Mouse (Mus musculus): ENCODE measurements around the gene Ccdc73. TPM values are rescaled to one million over a fixed set of nuclear protein-coding genes. Genes with fewer than 3 reads are reported as not detected.
"Not testable (repeated sequence)": the region's sequence is repeated elsewhere in the genome, so short reads cannot be mapped to it uniquely, and the experiment has no call there.

Ccdc73 gene
- polyA plus RNA-seq, 1 experiment from 2014 or later = 7.4 TPM

GRCm38 (mm10) chr2:104848235-104849161 lies 19.1 kb upstream of the Ccdc73 start:
- peak overlapping the region; percentile 57 for H3K4me3 ChIP-seq (ENCODE audit: low read length)
- H3K36me3 ChIP-seq (ENCODE audit: control insufficient read depth, insufficient read depth, low read length) = no peaks in the 10 kb centered on the region
- WGBS = 42% methylated on average over 16 of the region's 16 CpGs
- ATAC-seq (ENCODE audit: low FRiP score, low TSS enrichment) = no peak
- H3K27me3 ChIP-seq (ENCODE audit: control insufficient read depth, insufficient read depth, low read length) = peaks cover 4% of the 10 kb centered on the region; the same call in 1 of the 2 replicates
- peak overlapping the region; percentile 99 for H3K4me2 ChIP-seq (replicated peaks; ENCODE audit: low read depth, low read length)
- H3K4me1 ChIP-seq (ENCODE audit: control insufficient read depth, insufficient read depth, low read length) = no peaks in the 10 kb centered on the region
- peak overlapping the region; percentile 60; the same call in 1 of the 2 replicates for H3K9ac ChIP-seq (ENCODE audit: low read depth, low read length)
- H3K27ac ChIP-seq (ENCODE audit: low read depth, low read length) = no peak overlapping the region
- H3K9me3 ChIP-seq (ENCODE audit: control insufficient read depth, low read length) = no peaks in the 10 kb centered on the region

DNA sequence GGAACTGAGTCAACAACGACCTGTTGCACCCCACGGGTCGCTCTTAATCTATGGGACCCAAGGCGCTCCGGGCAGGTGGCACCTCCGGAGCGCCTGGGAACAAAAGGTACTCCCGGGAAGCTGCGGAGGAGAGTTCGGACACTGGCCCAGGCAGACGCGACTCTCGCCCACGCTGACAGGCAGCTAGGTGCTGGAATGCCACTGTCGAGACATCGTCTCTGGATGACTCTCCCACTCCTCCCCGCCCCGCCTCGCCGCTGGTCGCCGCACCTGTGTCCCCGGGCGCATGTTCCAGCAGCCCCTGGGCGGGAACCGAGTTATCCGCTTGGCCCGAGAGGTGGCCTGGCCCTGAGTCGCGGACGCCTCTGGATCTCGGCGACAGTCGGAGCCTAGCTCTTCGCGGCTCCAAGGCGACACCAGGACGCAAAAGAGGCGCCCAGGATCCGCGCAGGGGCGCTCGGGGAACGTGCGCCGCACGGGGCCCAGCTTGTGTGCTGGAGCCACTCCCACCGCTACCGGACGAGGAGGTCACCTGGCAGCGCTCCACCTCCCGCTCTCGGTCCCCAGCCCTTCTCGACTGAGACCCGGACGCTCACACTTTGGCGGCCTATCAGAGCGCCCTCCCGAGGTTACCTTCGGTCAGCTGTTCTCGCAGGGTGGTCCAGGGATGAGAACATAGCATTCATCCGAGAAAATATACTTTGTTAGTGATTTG lies 18.2 kb upstream of the Ccdc73 start, which contains the start of gene Prrg4:
Prrg4 (minus strand) TSS at position 601 of the 715 bp plus-strand sequence.
- H3K4me2 ChIP-seq (replicated peaks; ENCODE audit: low read depth, low read length) = peak within 1 kb of the TSS; percentile 99
- H3K9me3 ChIP-seq (ENCODE audit: control insufficient read depth, low read length) = no peaks in the 10 kb centered on the region
- peak; percentile 82 for ATAC-seq (ENCODE audit: low FRiP score, low TSS enrichment)
- H3K4me3 ChIP-seq (ENCODE audit: low read length) = peak within 1 kb of the TSS; percentile 57
- H3K27me3 ChIP-seq (ENCODE audit: control insufficient read depth, insufficient read depth, low read length) = peaks cover 4% of the 10 kb centered on the region; the same call in 1 of the 2 replicates
- peak within 1 kb of the TSS; percentile 60 for H3K9ac ChIP-seq (ENCODE audit: low read depth, low read length)
- no peak within 1 kb of the TSS for H3K27ac ChIP-seq (ENCODE audit: low read depth, low read length)
- H3K4me1 ChIP-seq (ENCODE audit: control insufficient read depth, insufficient read depth, low read length) = no peaks in the 10 kb centered on the region
- no peaks in the 10 kb centered on the region for H3K36me3 ChIP-seq (ENCODE audit: control insufficient read depth, insufficient read depth, low read length)
- under 1% methylated on average over 62 of the region's 62 CpGs for WGBS

GRCm38 (mm10) chr2:104849991-104850359 lies 17.6 kb upstream of the Ccdc73 start:
- no peaks in the 10 kb centered on the region for H3K9me3 ChIP-seq (ENCODE audit: control insufficient read depth, low read length)
- no peak overlapping the region for H3K27ac ChIP-seq (ENCODE audit: low read depth, low read length)
- no peak for ATAC-seq (ENCODE audit: low FRiP score, low TSS enrichment)
- peak overlapping the region; percentile 99 for H3K4me2 ChIP-seq (replicated peaks; ENCODE audit: low read depth, low read length)
- no peaks in the 10 kb centered on the region for H3K4me1 ChIP-seq (ENCODE audit: control insufficient read depth, insufficient read depth, low read length)
- H3K9ac ChIP-seq (ENCODE audit: low read depth, low read length) = peak overlapping the region; percentile 60; the same call in 1 of the 2 replicates
- peaks cover 4% of the 10 kb centered on the region; the same call in 1 of the 2 replicates for H3K27me3 ChIP-seq (ENCODE audit: control insufficient read depth, insufficient read depth, low read length)
- peak overlapping the region; percentile 57 for H3K4me3 ChIP-seq (ENCODE audit: low read length)
- 67% methylated on average over 3 of the region's 3 CpGs for WGBS
- H3K36me3 ChIP-seq (ENCODE audit: control insufficient read depth, insufficient read depth, low read length) = no peaks in the 10 kb centered on the region

GRCm38 (mm10) chr2:104851686-104852085 lies 15.9 kb upstream of the Ccdc73 start:
- 52% methylated on average over 5 of the region's 5 CpGs for WGBS
- no peak for ATAC-seq (ENCODE audit: low FRiP score, low TSS enrichment)
- H3K36me3 ChIP-seq (ENCODE audit: control insufficient read depth, insufficient read depth, low read length) = no peaks in the 10 kb centered on the region
- H3K4me3 ChIP-seq (ENCODE audit: low read length) = no peak overlapping the region
- H3K9ac ChIP-seq (ENCODE audit: low read depth, low read length) = no peak overlapping the region
- no peaks in the 10 kb centered on the region for H3K4me1 ChIP-seq (ENCODE audit: control insufficient read depth, insufficient read depth, low read length)
- no peak overlapping the region for H3K27ac ChIP-seq (ENCODE audit: low read depth, low read length)
- H3K4me2 ChIP-seq (replicated peaks; ENCODE audit: low read depth, low read length) = no peak overlapping the region
- peaks cover 4% of the 10 kb centered on the region; the same call in 1 of the 2 replicates for H3K27me3 ChIP-seq (ENCODE audit: control insufficient read depth, insufficient read depth, low read length)
- no peaks in the 10 kb centered on the region for H3K9me3 ChIP-seq (ENCODE audit: control insufficient read depth, low read length)

GRCm38 (mm10) chr2:104852546-104852945 lies 15.1 kb upstream of the Ccdc73 start:
- no peaks in the 10 kb centered on the region for H3K36me3 ChIP-seq (ENCODE audit: control insufficient read depth, insufficient read depth, low read length)
- H3K9ac ChIP-seq (ENCODE audit: low read depth, low read length) = no peak overlapping the region
- no peak for ATAC-seq (ENCODE audit: low FRiP score, low TSS enrichment)
- no peak overlapping the region for H3K27ac ChIP-seq (ENCODE audit: low read depth, low read length)
- no peak overlapping the region for H3K4me2 ChIP-seq (replicated peaks; ENCODE audit: low read depth, low read length)
- H3K27me3 ChIP-seq (ENCODE audit: control insufficient read depth, insufficient read depth, low read length) = peaks cover 4% of the 10 kb centered on the region; the same call in 1 of the 2 replicates
- no peaks in the 10 kb centered on the region for H3K9me3 ChIP-seq (ENCODE audit: control insufficient read depth, low read length)
- no peaks in the 10 kb centered on the region for H3K4me1 ChIP-seq (ENCODE audit: control insufficient read depth, insufficient read depth, low read length)
- no peak overlapping the region for H3K4me3 ChIP-seq (ENCODE audit: low read length)
- WGBS = 93% methylated on average over 7 of the region's 7 CpGs

DNA sequence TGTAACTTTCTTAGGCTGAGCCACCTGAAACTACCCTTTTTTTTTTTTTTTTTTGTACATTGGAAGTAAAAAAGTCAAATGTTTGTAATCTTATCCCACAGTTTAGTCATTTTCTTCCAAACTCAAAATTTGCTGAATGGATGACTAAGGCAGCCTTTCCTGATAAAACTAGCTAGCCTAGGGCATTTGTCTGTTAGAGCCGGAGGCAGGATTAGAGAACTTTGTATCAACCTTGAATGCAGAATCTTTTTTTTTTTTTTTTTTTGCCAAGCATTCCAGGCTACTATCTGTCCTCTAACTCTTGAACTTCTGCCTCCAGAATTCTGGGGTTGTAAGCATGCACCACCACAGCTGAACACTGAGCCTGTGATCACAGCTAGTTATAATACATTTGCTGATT lies 12.8 kb upstream of the Ccdc73 start:
- no peaks in the 10 kb centered on the region for H3K9me3 ChIP-seq (ENCODE audit: control insufficient read depth, low read length)
- no peaks in the 10 kb centered on the region for H3K4me1 ChIP-seq (ENCODE audit: control insufficient read depth, insufficient read depth, low read length)
- no peak overlapping the region for H3K4me3 ChIP-seq (ENCODE audit: low read length)
- no peak overlapping the region for H3K4me2 ChIP-seq (replicated peaks; ENCODE audit: low read depth, low read length)
- H3K9ac ChIP-seq (ENCODE audit: low read depth, low read length) = no peak overlapping the region
- H3K36me3 ChIP-seq (ENCODE audit: control insufficient read depth, insufficient read depth, low read length) = no peaks in the 10 kb centered on the region
- H3K27ac ChIP-seq (ENCODE audit: low read depth, low read length) = no peak overlapping the region
- WGBS = 94% methylated on average over 1 of the region's 1 CpGs
- ATAC-seq (ENCODE audit: low FRiP score, low TSS enrichment) = no peak
- H3K27me3 ChIP-seq (ENCODE audit: control insufficient read depth, insufficient read depth, low read length) = no peaks in the 10 kb centered on the region

DNA sequence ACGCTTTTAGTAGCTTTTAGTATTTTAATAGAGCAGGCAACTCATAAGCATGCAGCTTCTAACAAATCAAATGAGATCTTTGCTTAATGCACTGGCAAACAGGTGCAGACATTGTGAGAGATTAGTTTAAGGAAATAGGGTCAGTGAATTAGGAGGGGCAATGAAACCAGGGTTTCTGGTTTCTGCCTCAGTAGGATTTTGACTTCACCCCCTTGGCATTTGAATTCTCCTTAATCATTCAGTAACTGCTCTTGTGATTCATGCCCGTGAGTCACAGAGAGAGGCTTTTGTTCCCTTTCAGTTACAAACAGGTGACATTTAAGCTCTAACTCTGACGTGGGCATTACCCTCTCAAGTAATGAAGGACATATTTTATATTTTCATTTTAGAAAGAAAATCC lies 11.9 kb upstream of the Ccdc73 start:
- 25% methylated on average over 3 of the region's 3 CpGs for WGBS
- H3K27me3 ChIP-seq (ENCODE audit: control insufficient read depth, insufficient read depth, low read length) = no peaks in the 10 kb centered on the region
- no peaks in the 10 kb centered on the region for H3K9me3 ChIP-seq (ENCODE audit: control insufficient read depth, low read length)
- no peak overlapping the region for H3K4me3 ChIP-seq (ENCODE audit: low read length)
- no peak overlapping the region for H3K27ac ChIP-seq (ENCODE audit: low read depth, low read length)
- no peak overlapping the region for H3K9ac ChIP-seq (ENCODE audit: low read depth, low read length)
- ATAC-seq (ENCODE audit: low FRiP score, low TSS enrichment) = no peak
- no peaks in the 10 kb centered on the region for H3K36me3 ChIP-seq (ENCODE audit: control insufficient read depth, insufficient read depth, low read length)
- no peaks in the 10 kb centered on the region for H3K4me1 ChIP-seq (ENCODE audit: control insufficient read depth, insufficient read depth, low read length)
- H3K4me2 ChIP-seq (replicated peaks; ENCODE audit: low read depth, low read length) = no peak overlapping the region

DNA sequence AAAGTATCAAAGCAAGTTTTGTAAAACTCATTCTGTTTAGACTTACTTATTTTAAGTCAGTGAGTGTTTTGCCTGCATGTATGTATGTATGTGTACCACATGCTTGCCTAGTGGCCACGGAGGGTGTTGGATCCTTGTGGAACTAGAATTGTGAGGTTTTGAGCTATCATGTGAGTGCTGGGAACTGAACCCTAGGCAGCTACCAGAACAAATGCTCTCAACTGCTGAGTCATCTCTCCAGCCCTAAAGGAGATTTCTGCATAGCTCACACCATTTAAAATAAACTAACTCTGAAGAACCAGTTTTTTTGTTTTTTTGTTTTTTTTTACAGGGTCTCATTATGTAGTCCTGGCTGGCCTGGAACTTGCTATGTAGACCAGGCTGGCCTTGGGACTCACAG lies 11.4 kb upstream of the Ccdc73 start:
- H3K9me3 ChIP-seq (ENCODE audit: control insufficient read depth, low read length) = no peaks in the 10 kb centered on the region
- no peak overlapping the region for H3K9ac ChIP-seq (ENCODE audit: low read depth, low read length)
- H3K4me2 ChIP-seq (replicated peaks; ENCODE audit: low read depth, low read length) = no peak overlapping the region
- no peaks in the 10 kb centered on the region for H3K36me3 ChIP-seq (ENCODE audit: control insufficient read depth, insufficient read depth, low read length)
- H3K4me1 ChIP-seq (ENCODE audit: control insufficient read depth, insufficient read depth, low read length) = no peaks in the 10 kb centered on the region
- ATAC-seq (ENCODE audit: low FRiP score, low TSS enrichment) = no peak
- no peak overlapping the region for H3K4me3 ChIP-seq (ENCODE audit: low read length)
- no peak overlapping the region for H3K27ac ChIP-seq (ENCODE audit: low read depth, low read length)
- no peaks in the 10 kb centered on the region for H3K27me3 ChIP-seq (ENCODE audit: control insufficient read depth, insufficient read depth, low read length)
- WGBS = 59% methylated on average over 1 of the region's 1 CpGs

DNA sequence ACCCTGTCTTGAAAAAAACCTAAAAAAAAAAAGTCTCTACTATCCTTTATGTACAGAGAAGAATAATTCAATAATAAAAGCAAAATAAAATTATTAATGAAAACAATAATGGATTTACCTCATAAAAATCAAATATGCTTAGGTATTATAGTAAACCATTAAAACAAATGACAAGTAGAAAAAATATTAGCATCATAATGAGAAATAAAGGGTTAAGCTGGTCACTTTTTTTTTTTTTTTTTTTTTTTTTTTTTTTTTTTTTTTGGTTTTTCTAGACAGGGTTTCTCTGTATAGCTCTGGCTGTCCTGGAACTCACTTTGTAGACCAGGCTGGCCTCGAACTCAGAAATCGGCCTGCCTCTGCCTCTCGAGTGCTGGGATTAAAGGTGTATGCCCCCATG lies 9.5 kb upstream of the Ccdc73 start:
- ATAC-seq (ENCODE audit: low FRiP score, low TSS enrichment) = not testable (repeated sequence)

More for the DNA sequence above, 9.5 kb upstream of the Ccdc73 start:
- H3K4me3 ChIP-seq (ENCODE audit: low read length); H3K27me3 ChIP-seq (ENCODE audit: control insufficient read depth, insufficient read depth, low read length); H3K4me1 ChIP-seq (ENCODE audit: control insufficient read depth, insufficient read depth, low read length); H3K9ac ChIP-seq (ENCODE audit: low read depth, low read length); H3K27ac ChIP-seq (ENCODE audit: low read depth, low read length); H3K9me3 ChIP-seq (ENCODE audit: control insufficient read depth, low read length); H3K36me3 ChIP-seq (ENCODE audit: control insufficient read depth, insufficient read depth, low read length); H3K4me2 ChIP-seq (replicated peaks; ENCODE audit: low read depth, low read length): not testable (repeated sequence)
- 82% methylated on average over 3 of the region's 3 CpGs for WGBS

All from kidney, embryonic 14.5 days (tissue).